Mouse (Mus musculus): ENCODE data around the gene Btbd35f29.
"Not testable (repeated sequence)": the region's sequence is repeated elsewhere in the genome, so short reads cannot be mapped to it uniquely, and the experiment has no call there.

DNA sequence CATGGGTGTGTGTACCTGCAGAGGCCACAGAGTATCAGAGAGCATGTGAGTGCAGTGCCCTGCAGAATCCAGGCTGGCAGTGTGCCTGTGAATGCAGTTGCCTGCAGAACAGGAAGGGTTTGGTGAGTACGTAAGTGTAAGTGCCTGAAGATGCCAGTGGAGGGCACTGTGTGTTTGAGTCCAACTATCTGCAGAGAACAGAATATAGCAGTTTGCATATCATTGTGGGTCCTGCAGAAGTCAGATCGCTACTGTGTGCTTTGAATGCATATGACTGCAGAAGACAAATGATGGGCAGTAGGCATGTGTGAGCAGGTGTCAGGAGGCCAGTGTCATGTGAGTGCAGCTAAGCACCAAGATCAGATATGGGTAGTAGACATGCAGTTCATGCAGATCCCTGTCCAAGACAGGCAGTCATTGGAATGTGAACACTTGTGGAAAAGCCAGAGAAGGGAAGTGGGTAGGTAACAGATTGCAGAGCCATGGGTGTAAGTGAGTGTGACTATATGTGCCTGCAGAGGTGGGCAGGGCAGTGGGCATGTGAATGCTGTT lies 41.1 kb downstream of the Btbd35f29 start:
- TF ChIP-seq CTCF (IDR thresholded peaks at IDR 0.05; ENCODE audit: low read depth, low read length); POLR2A (IDR thresholded peaks at IDR 0.05; ENCODE audit: extremely low read depth, insufficient read depth, low read length): not testable (repeated sequence)

All from liver, adult 2 months (tissue).